Mouse (Mus musculus) testis, postnatal 14 days (tissue): ENCODE measurements around the gene Lsm4.

Experiments
- DNase-seq: peaks from one replicate; pipeline ENCODE4 v3.0.0; 2021; ENCODE audit warnings: low spot score

The Lsm4 gene

DNA sequence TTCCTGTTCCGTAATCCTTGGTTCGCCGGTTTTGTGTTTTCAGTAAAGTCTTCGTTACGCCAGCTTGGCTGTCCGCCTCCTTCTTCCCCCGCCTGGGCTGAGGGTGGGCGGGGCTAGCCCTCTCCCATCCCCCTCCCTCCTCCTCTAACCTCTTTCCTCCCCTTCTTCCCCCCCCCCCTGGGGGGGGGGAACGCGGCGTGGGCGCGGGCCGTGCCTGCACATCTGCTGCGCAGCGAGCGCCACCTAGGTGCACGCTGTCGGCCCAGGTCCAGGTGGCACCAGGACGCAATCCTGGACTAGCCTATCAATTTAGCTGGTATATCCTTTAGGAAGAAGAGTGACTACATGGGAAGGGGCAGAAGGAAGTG lies 27.5 kb downstream of the Lsm4 start:
- peak; percentile 84 for DNase-seq

GRCm38 (mm10) chr8:70701048-70701981 lies 28.3 kb downstream of the Lsm4 start:
- DNase-seq = no peak

- no peak for DNase-seq
Observed at GRCm38 (mm10) chr8:70701982-70702841, 29.2 kb downstream of the Lsm4 start.

GRCm38 (mm10) chr8:70702842-70703182 lies 29.8 kb downstream of the Lsm4 start:
- DNase-seq = no peak

- no peak for DNase-seq
Observed at GRCm38 (mm10) chr8:70703287-70703686, 30.2 kb downstream of the Lsm4 start, which contains the start of gene Iqcn. Iqcn (plus strand) TSS chr8:70703457.

GRCm38 (mm10) chr8:70708281-70708680 lies 35.2 kb downstream of the Lsm4 start:
- no peak for DNase-seq

- DNase-seq = no peak
Observed at GRCm38 (mm10) chr8:70709794-70710193, 36.7 kb downstream of the Lsm4 start.

DNA sequence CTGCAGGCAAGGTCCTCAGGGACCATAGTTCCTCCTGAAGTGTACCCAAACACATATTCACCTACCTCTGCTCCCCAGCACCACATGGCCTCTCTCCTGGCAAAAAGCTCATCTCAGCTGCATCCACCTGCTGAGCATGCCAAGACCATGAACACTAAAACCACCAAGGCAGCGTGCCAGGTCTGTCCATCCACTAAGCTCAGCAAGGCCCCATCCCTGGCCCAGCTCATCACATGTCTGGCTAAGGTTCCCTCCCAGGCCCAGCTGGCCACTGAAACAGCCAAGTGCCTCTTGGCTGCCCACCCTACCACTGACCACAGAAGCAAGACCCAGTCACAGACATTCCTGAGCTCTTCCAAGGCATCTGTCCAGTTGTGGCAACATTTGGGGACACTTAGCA lies 37.2 kb downstream of the Lsm4 start:
- no peak for DNase-seq

- DNase-seq = no peak
Observed at GRCm38 (mm10) chr8:70711041-70711440, 38.0 kb downstream of the Lsm4 start.

- no peak for DNase-seq
Observed at GRCm38 (mm10) chr8:70713991-70714390, 40.9 kb downstream of the Lsm4 start.

- DNase-seq = no peak
Observed at GRCm38 (mm10) chr8:70715086-70715485, 42.0 kb downstream of the Lsm4 start.

GRCm38 (mm10) chr8:70716521-70717400 lies 43.7 kb downstream of the Lsm4 start:
- no peak for DNase-seq

DNA sequence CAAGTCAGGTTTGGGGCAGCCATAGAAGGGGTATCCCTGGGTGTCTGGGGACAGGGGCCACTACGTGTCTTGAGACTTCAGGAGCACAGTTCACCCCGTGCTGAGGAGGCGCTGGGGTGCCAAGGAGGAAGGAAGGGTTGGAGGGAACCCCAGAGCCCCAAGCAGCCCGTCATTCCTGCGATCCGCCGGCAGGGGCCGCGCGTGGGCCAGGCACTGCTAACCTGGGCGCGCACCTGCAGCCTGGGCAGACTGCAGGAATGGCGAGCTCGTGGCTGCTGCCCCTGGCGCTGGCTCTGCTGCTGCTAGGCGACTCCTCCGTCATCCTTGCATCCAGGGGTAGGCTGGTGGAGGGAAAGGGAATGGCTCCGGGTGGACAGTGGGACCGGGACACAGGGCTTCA lies 45.2 kb downstream of the Lsm4 start, which contains the start of gene Gm3336:
TSS of gene Gm3336 (plus strand) at position 247 of the 400 bp plus-strand sequence.
- DNase-seq = peak; percentile 72

- no peak for DNase-seq
Observed at GRCm38 (mm10) chr8:70719796-70720270, 46.8 kb downstream of the Lsm4 start.

DNA sequence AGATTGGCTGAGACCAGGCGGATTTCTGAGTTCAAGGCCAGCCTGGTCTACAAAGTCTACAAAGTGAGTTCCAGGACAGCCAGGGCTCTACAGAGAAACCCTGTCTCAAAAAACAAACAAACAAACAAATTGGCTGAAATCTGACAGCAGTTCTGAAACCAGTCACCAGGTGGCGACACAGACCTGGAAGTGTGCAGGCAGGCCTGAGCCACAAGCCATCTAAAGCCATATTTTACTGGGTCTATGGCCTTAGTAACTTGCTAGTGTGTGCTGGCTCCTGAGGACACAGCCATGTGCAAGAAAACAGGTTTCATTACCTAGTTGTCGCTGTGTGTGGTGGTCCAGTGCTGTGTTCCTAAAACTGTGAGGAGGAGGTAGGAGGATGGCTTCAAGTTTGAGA lies 47.7 kb downstream of the Lsm4 start:
- no peak for DNase-seq

DNA sequence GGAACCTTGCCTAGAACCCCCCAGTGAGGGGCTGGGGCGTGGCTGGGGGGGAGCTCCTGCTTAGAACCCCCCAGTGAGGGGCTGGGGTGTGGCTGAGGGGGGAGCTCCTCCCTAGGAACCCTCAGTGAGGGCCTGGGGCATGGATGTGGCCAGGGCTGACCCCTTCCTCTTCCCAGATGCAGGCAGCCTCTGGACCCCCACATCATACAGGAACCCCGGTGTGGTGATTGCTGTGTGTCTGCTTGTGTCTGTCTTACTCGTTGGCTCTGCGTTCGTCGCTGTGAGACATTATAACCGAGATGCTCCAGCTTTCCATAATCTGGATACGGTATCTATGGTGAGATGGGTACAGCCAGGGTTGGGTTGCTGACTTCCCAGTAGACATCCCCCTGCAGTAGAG lies 48.6 kb downstream of the Lsm4 start:
- DNase-seq = no peak

GRCm38 (mm10) chr8:70723486-70724210 lies 50.6 kb downstream of the Lsm4 start, which contains the start of gene Pde4c:
Pde4c (plus strand) TSS chr8:70723720.
- no peak for DNase-seq

- DNase-seq = no peak
Observed at GRCm38 (mm10) chr8:70724216-70724615, 51.2 kb downstream of the Lsm4 start.

GRCm38 (mm10) chr8:70725792-70726447 lies 52.9 kb downstream of the Lsm4 start:
- DNase-seq = no peak

DNA sequence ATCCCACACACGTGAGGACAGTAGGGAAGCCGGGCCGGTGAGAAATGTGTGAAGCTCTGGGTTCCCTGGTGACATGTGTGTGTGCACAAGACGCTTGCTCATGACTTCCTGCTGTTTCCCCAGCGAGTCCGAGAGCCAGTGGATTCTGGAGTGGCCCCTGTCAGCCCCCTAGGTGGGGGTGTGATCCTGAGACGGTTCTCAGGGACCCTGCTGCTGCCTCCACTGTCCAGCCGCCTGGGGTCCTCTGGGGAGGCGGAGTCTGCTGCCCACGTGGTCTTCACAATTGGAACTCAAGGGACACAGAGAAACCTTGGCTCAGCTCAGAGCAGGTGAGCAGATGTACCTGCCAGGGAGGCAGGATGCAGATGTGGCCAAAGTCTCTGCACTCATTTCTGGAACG lies 53.7 kb downstream of the Lsm4 start:
- DNase-seq = no peak
